Mouse (Mus musculus): ENCODE measurements around the gene Olfr49. TPM values are rescaled to one million over a fixed set of nuclear protein-coding genes. Genes with fewer than 3 reads are reported as not detected.

The Olfr49 gene
- polyA plus RNA-seq, 1 experiment from 2014 or later, result not detected

DNA sequence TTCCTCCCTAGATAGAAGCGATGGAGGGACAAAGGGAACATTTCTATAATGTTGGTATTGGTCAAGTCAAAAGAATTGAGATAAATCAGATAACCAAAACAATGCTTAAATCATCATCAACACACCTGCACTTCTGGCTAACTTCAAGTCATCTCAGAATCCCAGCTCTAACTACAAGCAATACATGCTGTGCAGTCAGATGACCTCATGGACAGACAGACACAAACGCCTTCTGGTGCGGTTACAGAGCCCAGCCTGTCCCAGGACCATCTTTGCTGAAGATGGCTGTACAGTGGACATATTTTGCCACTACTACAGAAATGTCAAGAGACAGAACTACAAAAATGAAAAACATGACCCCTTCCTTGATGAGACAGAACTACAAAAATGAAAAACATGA, 14.3 kb downstream of the Olfr49 start:
- H3K36me3 ChIP-seq (ENCODE audit: inconsistent target), result peaks cover 35% of the 10 kb centered on the region
- no peak overlapping the region for H3K4me3 ChIP-seq (ENCODE audit: inconsistent target)
- no peaks in the 10 kb centered on the region for H3K79me2 ChIP-seq (ENCODE audit: inconsistent target)
- no peak overlapping the region for H3K27ac ChIP-seq
- 100% methylated on average over 3 of the region's 3 CpGs for WGBS (ENCODE audit: missing documents)

DNA sequence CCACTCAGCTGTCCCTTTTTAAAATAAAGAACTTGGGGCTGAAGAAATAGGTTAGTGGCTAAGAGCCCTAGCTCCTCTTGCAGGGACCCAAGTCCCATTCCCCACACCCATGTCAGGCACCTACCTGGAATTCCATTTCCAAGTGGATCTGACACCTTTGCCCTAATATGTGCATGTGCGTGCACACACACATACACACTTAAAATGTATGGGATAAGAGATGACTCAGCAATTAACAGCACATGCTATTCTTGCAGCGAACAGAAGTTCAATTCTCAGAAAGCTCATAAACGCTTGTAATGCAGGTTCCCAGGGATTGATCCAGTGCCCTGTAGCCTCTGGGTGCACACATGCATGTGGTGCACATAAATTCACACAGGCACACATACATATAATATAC, 15.2 kb downstream of the Olfr49 start:
- H3K36me3 ChIP-seq (ENCODE audit: inconsistent target), result peaks cover 44% of the 10 kb centered on the region
- H3K4me3 ChIP-seq (ENCODE audit: inconsistent target), result no peak overlapping the region
- H3K27ac ChIP-seq, result no peak overlapping the region
- H3K79me2 ChIP-seq (ENCODE audit: inconsistent target), result no peaks in the 10 kb centered on the region
- WGBS (ENCODE audit: missing documents), result 100% methylated on average over 3 of the region's 3 CpGs

DNA sequence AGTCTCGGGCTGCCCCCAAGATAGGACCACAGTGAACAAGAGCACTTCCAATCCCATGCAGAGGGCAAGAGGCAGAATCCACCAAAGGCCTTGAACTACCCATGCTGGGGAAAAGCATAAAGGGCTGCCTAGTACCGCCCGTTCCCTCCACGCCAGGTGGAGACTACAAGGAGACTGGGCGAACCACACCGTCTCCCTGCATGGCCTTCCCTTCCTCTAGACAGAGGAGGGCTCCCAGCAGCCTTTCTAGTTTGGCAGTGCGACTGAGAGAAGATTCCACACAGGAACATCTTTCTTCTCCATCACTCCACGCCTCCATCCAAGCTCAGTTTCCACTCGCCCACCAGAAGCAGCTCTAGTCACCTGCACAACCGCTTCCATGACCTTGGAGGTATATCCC, 16.8 kb downstream of the Olfr49 start:
- Histone ChIP-seq H3K36me3 (ENCODE audit: inconsistent target) (peaks cover 58% of the 10 kb centered on the region), H3K79me2 (ENCODE audit: inconsistent target) (no peaks in the 10 kb centered on the region), H3K27ac (no peak overlapping the region), H3K4me3 (ENCODE audit: inconsistent target) (no peak overlapping the region)
- WGBS (ENCODE audit: missing documents), result 95% methylated on average over 9 of the region's 10 CpGs

DNA sequence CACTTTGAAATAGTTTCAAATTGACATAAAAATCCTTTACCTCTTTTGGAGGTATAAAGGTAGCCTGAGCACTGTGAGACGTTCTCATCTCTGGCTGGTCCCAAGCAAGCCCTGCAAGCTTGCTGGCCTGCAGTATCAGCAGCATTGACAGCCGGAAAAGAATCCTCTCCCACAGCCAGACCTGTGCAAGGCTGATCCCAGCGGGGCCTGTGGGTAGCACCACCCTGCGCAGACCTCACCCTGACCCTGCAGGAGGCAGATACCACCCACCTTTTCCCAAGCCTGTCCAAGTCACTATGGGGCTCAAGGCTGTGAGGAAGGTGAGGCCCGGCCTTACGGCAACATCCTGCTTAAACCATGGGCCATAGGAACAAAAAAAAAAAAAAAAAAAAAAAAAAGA, 18.8 kb downstream of the Olfr49 start:
- Histone ChIP-seq H3K79me2 (ENCODE audit: inconsistent target) (peaks cover 3% of the 10 kb centered on the region; the same call in 1 of the 2 replicates), H3K36me3 (ENCODE audit: inconsistent target) (peaks cover 69% of the 10 kb centered on the region), H3K27ac (no peak overlapping the region), H3K4me3 (ENCODE audit: inconsistent target) (no peak overlapping the region)
- WGBS (ENCODE audit: missing documents), result 88% methylated on average over 6 of the region's 6 CpGs

DNA sequence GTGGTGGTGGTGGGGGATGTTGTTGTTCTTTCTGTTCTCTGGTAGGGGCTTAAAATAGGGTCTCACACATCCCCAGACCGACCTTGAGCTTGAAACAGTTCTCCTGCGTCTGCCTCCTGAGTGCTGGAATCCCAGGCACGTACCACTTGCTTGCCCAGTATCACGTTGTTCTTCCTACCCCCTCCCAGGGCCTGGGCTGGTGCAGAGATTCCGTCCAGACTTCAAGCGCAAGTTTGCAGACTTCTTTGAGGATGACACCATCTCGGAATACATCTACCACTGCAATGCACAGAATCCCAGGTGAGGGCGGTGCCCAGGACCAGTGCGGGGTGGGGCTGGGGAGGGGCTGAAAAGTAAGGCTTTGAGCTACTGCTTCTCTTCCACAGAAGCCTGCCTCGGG, 19.6 kb downstream of the Olfr49 start:
- WGBS (ENCODE audit: missing documents), result 97% methylated on average over 10 of the region's 10 CpGs
- peaks cover 69% of the 10 kb centered on the region for H3K36me3 ChIP-seq (ENCODE audit: inconsistent target)
- H3K4me3 ChIP-seq (ENCODE audit: inconsistent target), result no peak overlapping the region
- no peak overlapping the region for H3K27ac ChIP-seq
- peaks cover 12% of the 10 kb centered on the region; the same call in 1 of the 2 replicates for H3K79me2 ChIP-seq (ENCODE audit: inconsistent target)

DNA sequence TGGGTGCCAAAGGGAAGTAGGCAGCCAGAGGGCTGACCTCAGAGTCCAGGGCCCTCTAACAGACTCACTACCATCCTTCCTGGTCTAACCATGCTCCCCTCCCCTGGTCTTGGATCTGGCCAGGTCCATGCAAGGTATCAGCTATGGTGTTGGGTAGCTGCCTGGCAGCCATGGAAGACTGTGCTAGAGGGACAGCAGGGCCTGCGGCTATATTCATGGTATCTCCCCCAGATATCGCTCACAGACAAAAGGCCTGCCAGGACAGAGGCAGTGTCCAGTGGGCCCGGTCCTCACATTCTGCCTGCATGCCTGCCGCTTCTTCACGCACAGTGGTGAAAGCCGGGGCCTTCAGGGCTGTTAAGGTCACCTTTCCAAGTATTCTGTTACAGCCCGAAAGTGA, 20.5 kb downstream of the Olfr49 start:
- Histone ChIP-seq H3K27ac (no peak overlapping the region), H3K36me3 (ENCODE audit: inconsistent target) (peaks cover 69% of the 10 kb centered on the region), H3K4me3 (ENCODE audit: inconsistent target) (no peak overlapping the region), H3K79me2 (ENCODE audit: inconsistent target) (peaks cover 16% of the 10 kb centered on the region; the same call in 1 of the 2 replicates)
- 96% methylated on average over 6 of the region's 7 CpGs for WGBS (ENCODE audit: missing documents)

DNA sequence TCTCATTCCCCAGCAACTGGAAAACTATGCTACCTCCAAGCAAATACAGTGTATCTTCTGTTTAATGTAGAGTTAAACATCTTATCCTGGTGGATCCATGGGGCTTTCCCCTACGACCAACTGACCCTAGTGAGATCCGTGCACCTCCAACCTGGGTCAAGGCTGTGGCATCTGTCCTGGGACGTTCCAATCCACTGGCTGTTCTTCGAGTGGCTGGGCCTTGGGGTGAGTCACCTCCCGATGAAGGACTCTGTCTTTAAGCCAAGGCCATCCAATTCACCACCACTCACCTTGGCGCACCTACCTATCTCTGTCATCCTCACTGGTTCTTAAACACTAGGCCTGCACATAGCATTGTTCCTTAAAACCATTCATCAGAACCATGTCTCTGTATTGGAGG, 21.6 kb downstream of the Olfr49 start:
- H3K36me3 ChIP-seq (ENCODE audit: inconsistent target), result peaks cover 59% of the 10 kb centered on the region
- 97% methylated on average over 6 of the region's 6 CpGs for whole genome bisulfite sequencing (ENCODE audit: missing documents)

DNA sequence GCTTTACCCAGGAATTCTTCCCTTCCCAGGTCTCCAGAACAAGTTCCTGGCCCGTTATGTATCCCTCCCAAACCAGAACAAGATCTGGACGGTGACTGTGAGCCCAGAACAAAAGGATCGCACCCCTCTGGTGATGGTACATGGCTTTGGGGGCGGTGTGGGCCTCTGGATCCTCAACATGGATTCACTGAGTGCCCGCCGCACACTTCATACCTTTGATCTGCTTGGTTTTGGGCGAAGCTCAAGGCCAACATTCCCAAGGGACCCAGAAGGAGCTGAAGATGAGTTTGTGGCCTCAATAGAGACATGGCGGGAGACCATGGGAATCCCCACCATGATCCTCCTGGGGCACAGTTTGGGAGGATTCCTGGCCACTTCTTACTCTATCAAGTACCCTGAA, 22.1 kb downstream of the Olfr49 start:
- Histone ChIP-seq H3K27ac (no peak overlapping the region), H3K79me2 (ENCODE audit: inconsistent target) (peaks cover 16% of the 10 kb centered on the region; the same call in 1 of the 2 replicates), H3K4me3 (ENCODE audit: inconsistent target) (no peak overlapping the region), H3K36me3 (ENCODE audit: inconsistent target) (peaks cover 55% of the 10 kb centered on the region)
- WGBS (ENCODE audit: missing documents), result 92% methylated on average over 8 of the region's 8 CpGs

More for the DNA sequence above, 21.6 kb downstream of the Olfr49 start:
- Histone ChIP-seq H3K4me3 (ENCODE audit: inconsistent target) (no peak overlapping the region), H3K27ac (no peak overlapping the region), H3K79me2 (ENCODE audit: inconsistent target) (peaks cover 16% of the 10 kb centered on the region; the same call in 1 of the 2 replicates)

DNA sequence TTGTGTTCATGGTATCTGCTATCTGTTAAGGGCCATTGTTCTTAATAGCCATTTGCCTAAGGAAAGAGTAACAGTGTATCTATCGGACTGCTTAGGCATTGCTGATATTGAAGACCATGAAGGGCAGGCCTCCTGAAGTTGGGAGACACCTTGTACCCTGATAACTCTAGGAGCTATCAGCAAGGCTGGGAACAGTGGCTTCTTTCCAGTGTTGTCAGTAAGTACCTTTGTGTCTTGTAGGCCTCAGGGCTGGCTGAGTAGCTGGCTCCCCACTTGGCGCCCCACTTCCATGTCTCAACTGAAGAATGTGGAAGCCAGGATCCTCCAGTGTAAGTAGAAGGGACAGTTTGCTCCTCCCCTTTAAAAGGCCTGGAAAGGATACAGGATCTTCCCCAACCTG, 23.4 kb downstream of the Olfr49 start:
- Histone ChIP-seq H3K36me3 (ENCODE audit: inconsistent target) (peaks cover 42% of the 10 kb centered on the region), H3K4me3 (ENCODE audit: inconsistent target) (no peak overlapping the region), H3K79me2 (ENCODE audit: inconsistent target) (peaks cover 16% of the 10 kb centered on the region; the same call in 1 of the 2 replicates), H3K27ac (no peak overlapping the region)
- WGBS (ENCODE audit: missing documents), result 90% methylated on average over 2 of the region's 2 CpGs

DNA sequence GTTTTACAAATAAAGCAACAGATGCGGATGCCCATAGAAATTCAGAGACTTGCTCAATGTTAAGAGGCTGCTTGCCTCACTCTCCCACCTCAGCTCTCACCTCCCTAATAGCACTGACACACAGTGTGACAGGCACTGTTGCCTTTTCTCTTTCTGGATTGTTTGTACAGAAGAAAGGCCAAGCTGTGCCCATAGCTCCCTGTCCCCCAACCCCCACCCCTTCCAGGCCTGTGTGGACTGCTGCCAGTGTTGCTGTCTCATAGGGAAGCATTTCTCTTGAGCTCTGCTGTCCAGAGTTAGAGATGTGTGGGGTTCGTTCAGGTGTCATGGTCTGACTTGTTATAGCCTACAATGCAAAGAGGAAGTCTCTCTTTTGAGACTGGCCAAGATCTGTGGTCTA, 24.5 kb downstream of the Olfr49 start:
- Histone ChIP-seq H3K79me2 (ENCODE audit: inconsistent target) (peaks cover 16% of the 10 kb centered on the region; the same call in 1 of the 2 replicates), H3K4me3 (ENCODE audit: inconsistent target) (peak overlapping the region; percentile 94; the same call in 1 of the 2 replicates), H3K27ac (no peak overlapping the region), H3K36me3 (ENCODE audit: inconsistent target) (peaks cover 32% of the 10 kb centered on the region)
- 27% methylated on average over 2 of the region's 2 CpGs for WGBS (ENCODE audit: missing documents)

DNA sequence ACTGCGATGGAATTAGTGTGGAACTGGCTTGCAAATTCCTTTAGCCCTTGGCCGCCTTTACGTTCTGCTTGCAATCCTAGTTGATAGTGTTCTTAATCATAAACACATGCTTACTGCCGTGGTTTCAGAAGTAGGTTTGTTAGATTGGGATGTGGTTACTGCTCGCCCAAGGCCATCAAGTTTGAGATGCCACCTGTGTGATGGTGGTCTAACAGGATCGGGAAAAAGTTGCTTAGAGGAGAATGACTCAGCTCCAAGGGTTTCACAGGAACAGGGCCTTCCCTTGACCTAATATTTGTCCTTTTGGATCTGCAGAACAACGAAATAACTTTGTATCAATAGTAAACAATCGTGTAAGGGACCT, 25.0 kb downstream of the Olfr49 start:
- WGBS (ENCODE audit: missing documents), result 9% methylated on average over 8 of the region's 8 CpGs
- peak overlapping the region; percentile 62 for H3K27ac ChIP-seq

DNA sequence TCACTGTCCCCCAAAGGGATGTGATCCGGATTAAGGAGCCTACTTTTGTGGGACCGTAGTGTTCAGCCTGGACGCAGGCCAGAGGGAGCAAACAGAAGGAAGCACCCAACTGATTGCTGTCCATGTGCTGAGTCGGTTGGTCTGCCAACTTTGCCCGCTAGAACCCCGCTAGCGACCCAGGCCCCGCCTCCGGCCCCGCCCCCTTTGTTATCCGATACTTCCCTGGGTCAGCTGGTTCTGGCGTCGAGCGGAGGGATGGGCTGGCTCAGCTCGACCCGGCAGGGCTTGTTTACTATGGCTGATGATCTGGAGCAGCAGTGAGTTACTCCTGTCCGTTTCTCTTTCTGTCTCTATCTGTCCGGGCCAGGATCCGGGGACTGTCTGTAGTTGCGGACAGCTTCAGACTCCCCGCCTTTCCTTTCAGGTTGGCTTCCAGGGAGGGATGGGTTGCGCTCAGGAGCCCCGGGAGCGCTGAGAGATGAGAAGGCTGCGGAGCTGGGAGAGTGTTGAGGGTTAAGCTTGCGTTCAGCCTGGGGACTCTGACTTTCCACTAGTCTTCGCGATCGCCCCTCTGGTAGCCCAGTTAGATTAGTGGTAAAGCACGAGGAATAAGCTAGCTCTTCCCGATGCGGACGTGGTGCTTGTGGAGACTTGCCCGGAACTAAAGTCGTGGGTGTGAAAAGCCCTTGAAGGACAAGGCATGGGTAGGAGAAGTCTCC, 25.6 kb downstream of the Olfr49 start:
- Histone ChIP-seq H3K79me2 (ENCODE audit: inconsistent target) (peaks cover 16% of the 10 kb centered on the region; the same call in 1 of the 2 replicates), H3K4me3 (ENCODE audit: inconsistent target) (peak overlapping the region; percentile 94), H3K27ac (peak overlapping the region; percentile 62), H3K36me3 (ENCODE audit: inconsistent target) (peaks cover 22% of the 10 kb centered on the region)
- under 1% methylated on average over 35 of the region's 35 CpGs for WGBS (ENCODE audit: missing documents)

More for the DNA sequence above, 25.0 kb downstream of the Olfr49 start:
- H3K36me3 ChIP-seq (ENCODE audit: inconsistent target), result peaks cover 27% of the 10 kb centered on the region
- H3K79me2 ChIP-seq (ENCODE audit: inconsistent target), result peaks cover 16% of the 10 kb centered on the region; the same call in 1 of the 2 replicates
- peak overlapping the region; percentile 94 for H3K4me3 ChIP-seq (ENCODE audit: inconsistent target)

DNA sequence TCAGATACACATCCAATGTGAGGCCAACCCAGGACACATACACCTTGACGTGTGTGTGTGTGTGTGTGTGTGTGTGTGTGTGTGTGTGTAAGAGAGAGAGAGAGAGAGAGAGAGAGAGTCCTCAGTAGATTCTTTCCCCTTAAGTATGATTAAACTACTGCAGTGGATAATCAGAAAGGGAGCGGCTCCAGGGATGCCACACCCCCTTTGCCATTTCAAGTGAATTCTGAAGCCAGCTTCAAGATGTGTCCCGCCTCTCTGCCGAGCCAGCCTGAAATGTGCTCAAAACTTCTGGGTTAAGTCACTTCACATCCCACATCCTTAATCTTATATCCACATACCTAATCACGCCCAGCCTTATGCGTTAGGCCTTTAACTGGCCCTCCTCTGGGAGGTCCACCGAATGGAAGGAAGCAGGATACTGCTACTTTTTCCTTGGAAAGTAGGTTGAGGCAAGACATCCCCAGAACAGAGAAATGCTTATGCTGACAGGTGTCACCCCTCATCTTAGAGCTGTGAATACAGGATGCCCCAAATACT, 26.5 kb downstream of the Olfr49 start:
- peaks cover 20% of the 10 kb centered on the region for H3K79me2 ChIP-seq (ENCODE audit: inconsistent target)
- no peak overlapping the region for H3K27ac ChIP-seq
- H3K4me3 ChIP-seq (ENCODE audit: inconsistent target), result no peak overlapping the region
- H3K36me3 ChIP-seq (ENCODE audit: inconsistent target), result peaks cover 13% of the 10 kb centered on the region; the same call in 1 of the 2 replicates
- 91% methylated on average over 7 of the region's 7 CpGs for WGBS (ENCODE audit: missing documents)

DNA sequence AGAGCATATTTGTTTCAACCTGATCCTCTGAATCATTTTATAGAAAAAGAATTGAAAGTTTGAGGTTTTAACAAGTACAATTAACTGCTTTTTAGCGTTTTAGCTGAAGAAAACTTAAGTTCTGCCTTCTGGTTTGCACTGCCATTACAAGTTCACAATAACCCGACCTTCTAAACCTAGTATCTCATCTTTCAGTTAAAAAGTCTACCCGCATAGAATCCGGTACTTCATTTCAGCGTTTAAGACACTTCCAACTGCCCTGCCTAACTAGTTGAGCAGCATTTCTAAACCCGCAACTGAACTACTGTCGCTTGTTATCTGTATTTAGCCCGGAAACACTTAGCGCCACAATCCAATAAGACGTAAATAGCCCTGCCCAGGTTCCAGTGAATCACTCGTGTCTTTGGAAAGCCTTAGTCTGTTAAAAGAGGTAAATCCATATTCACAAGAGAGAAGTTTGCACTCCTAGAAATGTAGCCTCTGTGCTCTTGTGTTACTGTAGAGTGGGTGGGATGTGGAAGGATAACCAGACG, 30.0 kb downstream of the Olfr49 start:
- 75% methylated on average over 12 of the region's 12 CpGs for WGBS (ENCODE audit: missing documents)
- H3K79me2 ChIP-seq (ENCODE audit: inconsistent target), result peaks cover 39% of the 10 kb centered on the region
- peak overlapping the region; percentile 53 for H3K27ac ChIP-seq
- H3K36me3 ChIP-seq (ENCODE audit: inconsistent target), result no peaks in the 10 kb centered on the region
- H3K4me3 ChIP-seq (ENCODE audit: inconsistent target), result peak overlapping the region; percentile 93

DNA sequence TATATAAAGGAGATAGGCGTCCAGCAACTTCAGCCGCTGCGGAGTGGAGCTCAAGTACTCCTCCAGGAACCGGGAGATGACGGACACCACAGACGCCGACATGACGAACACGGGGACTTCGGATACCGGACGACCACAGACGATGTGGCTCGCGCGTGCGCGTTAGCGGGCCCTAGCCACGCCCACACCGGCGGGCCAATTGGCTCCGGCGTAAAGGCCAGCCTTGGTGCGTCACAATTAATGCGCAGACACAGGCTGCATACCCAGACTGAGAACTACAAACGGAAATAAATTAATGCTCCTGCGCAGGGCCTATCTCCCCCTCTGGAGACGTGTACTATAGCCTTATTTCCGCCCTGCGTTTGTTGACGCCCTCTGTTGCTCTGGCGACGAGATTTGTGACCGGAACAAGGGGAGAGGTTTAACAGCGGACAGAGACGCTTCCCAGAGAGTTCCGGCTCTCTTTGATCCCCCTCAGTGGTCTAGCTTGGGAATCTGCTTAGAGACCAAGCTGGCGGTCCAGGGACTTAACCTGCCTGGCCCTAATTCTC, 30.9 kb downstream of the Olfr49 start, which contains the start of the genes Dad1 and Abhd4:
Dad1 (minus strand) TSS at position 364 of the 551 bp plus-strand sequence.
Abhd4 (plus strand) TSS at position 448 of the 551 bp plus-strand sequence.
- peak within 1 kb of the TSS; percentile 59 for H3K27ac ChIP-seq
- H3K79me2 ChIP-seq (ENCODE audit: inconsistent target), result peaks cover 48% of the 10 kb centered on the region
- H3K36me3 ChIP-seq (ENCODE audit: inconsistent target), result no peaks in the 10 kb centered on the region; the same call in 1 of the 2 replicates
- 0% methylated on average over 39 of the region's 39 CpGs for WGBS (ENCODE audit: missing documents)
- H3K4me3 ChIP-seq (ENCODE audit: inconsistent target), result peak within 1 kb of the TSS; percentile 93
